Mouse (Mus musculus): ENCODE measurements around the gene Cc2d1b. TPM values are rescaled to one million over a fixed set of nuclear protein-coding genes. Genes with fewer than 3 reads are reported as not detected.

Gene Cc2d1b
- total RNA-seq (2015; ENCODE audit: low replicate concordance) (1.3 and 6.8 TPM in 2 replicates), total RNA-seq (2017; ENCODE audit: low replicate concordance) (13.6 and 21.1 TPM in 2 replicates)

- ATAC-seq (replicated peaks; ENCODE audit: low FRiP score, poor library complexity, severe bottlenecking): peak; percentile 89
Observed at GRCm38 (mm10) chr4:108619587-108620341, at the start of gene Cc2d1b. TSS of gene Cc2d1b (plus strand) at chr4:108619940.

GRCm38 (mm10) chr4:108572644-108573043 lies 47.1 kb upstream of the Cc2d1b start:
- no peak for ATAC-seq (replicated peaks; ENCODE audit: low FRiP score, poor library complexity, severe bottlenecking)

GRCm38 (mm10) chr4:108578840-108579742 lies 40.6 kb upstream of the Cc2d1b start, which contains the start of the genes Prpf38a and Orc1:
TSS of gene Prpf38a (minus strand) at chr4:108579336.
TSS of gene Orc1 (plus strand) at chr4:108579423.
- peak; percentile 94 for ATAC-seq (replicated peaks; ENCODE audit: low FRiP score, poor library complexity, severe bottlenecking)

- ATAC-seq (replicated peaks; ENCODE audit: low FRiP score, poor library complexity, severe bottlenecking): peak; percentile 56
Observed at GRCm38 (mm10) chr4:108579743-108580411, 39.9 kb upstream of the Cc2d1b start.

- ATAC-seq (replicated peaks; ENCODE audit: low FRiP score, poor library complexity, severe bottlenecking): no peak
Observed at GRCm38 (mm10) chr4:108593376-108593775, 26.4 kb upstream of the Cc2d1b start.

- ATAC-seq (replicated peaks; ENCODE audit: low FRiP score, poor library complexity, severe bottlenecking): no peak
Observed at GRCm38 (mm10) chr4:108595785-108596184, 24.0 kb upstream of the Cc2d1b start.

GRCm38 (mm10) chr4:108598306-108598705 lies 21.4 kb upstream of the Cc2d1b start:
- ATAC-seq (replicated peaks; ENCODE audit: low FRiP score, poor library complexity, severe bottlenecking): no peak

- ATAC-seq (replicated peaks; ENCODE audit: low FRiP score, poor library complexity, severe bottlenecking): no peak
Observed at GRCm38 (mm10) chr4:108601870-108602269, 17.9 kb upstream of the Cc2d1b start.

GRCm38 (mm10) chr4:108608651-108609050 lies 11.1 kb upstream of the Cc2d1b start:
- no peak for ATAC-seq (replicated peaks; ENCODE audit: low FRiP score, poor library complexity, severe bottlenecking)

GRCm38 (mm10) chr4:108610935-108611334 lies 8.8 kb upstream of the Cc2d1b start:
- no peak for ATAC-seq (replicated peaks; ENCODE audit: low FRiP score, poor library complexity, severe bottlenecking)

GRCm38 (mm10) chr4:108618586-108618985 lies 1.2 kb upstream of the Cc2d1b start:
- ATAC-seq (replicated peaks; ENCODE audit: low FRiP score, poor library complexity, severe bottlenecking): no peak

GRCm38 (mm10) chr4:108619165-108619564 lies 575 bp upstream of the Cc2d1b start:
- 0 out of 2 replicates have a peak, but pooled peaks have one; percentile 8 for ATAC-seq (replicated peaks; ENCODE audit: low FRiP score, poor library complexity, severe bottlenecking)

- ATAC-seq (replicated peaks; ENCODE audit: low FRiP score, poor library complexity, severe bottlenecking): peak; percentile 28
Observed at GRCm38 (mm10) chr4:108620536-108620935, 796 bp downstream of the Cc2d1b start.

GRCm38 (mm10) chr4:108621504-108621903 lies 1.8 kb downstream of the Cc2d1b start:
- no peak for ATAC-seq (replicated peaks; ENCODE audit: low FRiP score, poor library complexity, severe bottlenecking)

GRCm38 (mm10) chr4:108627066-108627465 lies 7.3 kb downstream of the Cc2d1b start:
- ATAC-seq (replicated peaks; ENCODE audit: low FRiP score, poor library complexity, severe bottlenecking): no peak

GRCm38 (mm10) chr4:108629363-108629880 lies 9.7 kb downstream of the Cc2d1b start:
- no peak for ATAC-seq (replicated peaks; ENCODE audit: low FRiP score, poor library complexity, severe bottlenecking)

GRCm38 (mm10) chr4:108630096-108630495 lies 10.4 kb downstream of the Cc2d1b start:
- no peak for ATAC-seq (replicated peaks; ENCODE audit: low FRiP score, poor library complexity, severe bottlenecking)

GRCm38 (mm10) chr4:108631616-108632015 lies 11.9 kb downstream of the Cc2d1b start:
- ATAC-seq (replicated peaks; ENCODE audit: low FRiP score, poor library complexity, severe bottlenecking): no peak

GRCm38 (mm10) chr4:108633703-108634102 lies 14.0 kb downstream of the Cc2d1b start:
- ATAC-seq (replicated peaks; ENCODE audit: low FRiP score, poor library complexity, severe bottlenecking): no peak

GRCm38 (mm10) chr4:108634696-108635095 lies 15.0 kb downstream of the Cc2d1b start:
- ATAC-seq (replicated peaks; ENCODE audit: low FRiP score, poor library complexity, severe bottlenecking): no peak
